Mouse (Mus musculus): Measurements from ENCODE around the gene Nxf1. TPM values are rescaled to one million over a fixed set of nuclear protein-coding genes. Genes with fewer than 3 reads are reported as not detected.
A peak's percentile ranks its signal among the peaks of the same experiment; 100 is the strongest.

Nxf1 gene
- total and polyA plus RNA-seq, 2 experiments from 2014 or later, result 51.3 to 89.5 TPM

DNA sequence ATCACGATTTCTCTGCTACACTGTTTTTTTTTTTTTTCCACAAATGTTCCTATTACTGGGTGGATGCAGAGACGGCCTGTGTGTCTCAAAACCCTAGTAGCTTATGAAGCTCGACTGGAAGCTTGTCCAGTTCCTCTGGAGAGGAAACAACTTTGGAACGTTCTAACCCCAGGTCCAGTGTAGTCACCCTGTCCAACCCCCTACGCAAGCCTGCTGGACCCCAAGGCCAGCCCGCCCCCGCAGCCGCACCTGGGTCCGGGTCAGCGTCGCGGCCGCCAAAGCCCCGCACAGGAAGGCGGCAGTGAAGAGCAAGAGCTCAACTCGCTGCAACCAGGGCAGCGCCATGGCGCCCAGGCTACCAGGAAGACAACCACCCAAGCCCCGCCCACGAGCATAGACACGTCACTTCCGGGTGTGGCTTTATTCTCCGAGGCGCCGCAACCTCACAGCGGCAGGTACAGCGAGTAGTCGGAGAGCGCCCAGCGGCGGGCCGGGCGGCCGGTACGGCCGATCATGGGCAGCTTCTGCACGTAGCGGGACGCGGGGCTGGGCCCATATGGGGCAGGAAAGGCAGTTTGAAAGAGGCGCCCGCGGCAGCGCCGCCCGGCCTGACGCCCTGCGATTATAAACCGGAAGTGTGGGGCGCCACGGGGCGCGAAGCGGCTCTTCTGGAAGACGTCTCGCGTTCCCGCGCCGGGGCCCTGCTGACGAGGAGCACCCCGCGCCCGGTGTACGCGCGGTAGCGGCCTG, 17.4 kb downstream of the Nxf1 start, which contains the start of gene Tmem179b:
TSS of gene Tmem179b (minus strand) at position 382 of the 750 bp plus-strand sequence.
- Histone ChIP-seq H3K36me3 (ENCODE audit: insufficient read depth, low read length) (peaks cover 14% of the 10 kb centered on the region; the same call in 1 of the 2 replicates), H3K9ac (replicated peaks; ENCODE audit: low read length) (peak within 1 kb of the TSS; percentile 93), H3K27ac (peak within 1 kb of the TSS; percentile 95), H3K9me3 (ENCODE audit: low read length) (no peaks in the 10 kb centered on the region), H3K27me3 (ENCODE audit: insufficient read depth, low read length) (no peaks in the 10 kb centered on the region), H3K4me2 (ENCODE audit: low read depth, low read length) (peak within 1 kb of the TSS; percentile 95), H3K4me3 (ENCODE audit: low read length) (peak within 1 kb of the TSS; percentile 69), H3K4me1 (ENCODE audit: insufficient read depth, low read length) (peaks cover 12% of the 10 kb centered on the region)
- ATAC-seq (peak; percentile 94), DNase-seq (ENCODE audit: low spot score) (peak; percentile 97)
- under 1% methylated on average over 67 of the region's 68 CpGs for WGBS
- peak; percentile 23; the same call in 1 of the 2 replicates for TF ChIP-seq CTCF (IDR thresholded peaks at IDR 0.05; ENCODE audit: low read depth)

- TF ChIP-seq CTCF (IDR thresholded peaks at IDR 0.05; ENCODE audit: low read depth), result no peak
- 5% methylated on average over 20 of the region's 20 CpGs for WGBS
- ATAC-seq (no peak; the same call in none of the 2 replicates), DNase-seq (ENCODE audit: low spot score) (peak; percentile 31)
- H3K36me3 ChIP-seq (ENCODE audit: insufficient read depth, low read length), result peaks cover 16% of the 10 kb centered on the region; the same call in 1 of the 2 replicates
- peak overlapping the region; percentile 93 for H3K9ac ChIP-seq (replicated peaks; ENCODE audit: low read length)
- no peaks in the 10 kb centered on the region for H3K9me3 ChIP-seq (ENCODE audit: low read length)
- peak overlapping the region; percentile 69 for H3K4me3 ChIP-seq (ENCODE audit: low read length)
- H3K27ac ChIP-seq, result peak overlapping the region; percentile 95
- peak overlapping the region; percentile 95 for H3K4me2 ChIP-seq (ENCODE audit: low read depth, low read length)
- H3K27me3 ChIP-seq (ENCODE audit: insufficient read depth, low read length), result no peaks in the 10 kb centered on the region
- peaks cover 12% of the 10 kb centered on the region for H3K4me1 ChIP-seq (ENCODE audit: insufficient read depth, low read length)
Observed at GRCm38 (mm10) chr19:8774951-8775421, 18.1 kb downstream of the Nxf1 start.

DNA sequence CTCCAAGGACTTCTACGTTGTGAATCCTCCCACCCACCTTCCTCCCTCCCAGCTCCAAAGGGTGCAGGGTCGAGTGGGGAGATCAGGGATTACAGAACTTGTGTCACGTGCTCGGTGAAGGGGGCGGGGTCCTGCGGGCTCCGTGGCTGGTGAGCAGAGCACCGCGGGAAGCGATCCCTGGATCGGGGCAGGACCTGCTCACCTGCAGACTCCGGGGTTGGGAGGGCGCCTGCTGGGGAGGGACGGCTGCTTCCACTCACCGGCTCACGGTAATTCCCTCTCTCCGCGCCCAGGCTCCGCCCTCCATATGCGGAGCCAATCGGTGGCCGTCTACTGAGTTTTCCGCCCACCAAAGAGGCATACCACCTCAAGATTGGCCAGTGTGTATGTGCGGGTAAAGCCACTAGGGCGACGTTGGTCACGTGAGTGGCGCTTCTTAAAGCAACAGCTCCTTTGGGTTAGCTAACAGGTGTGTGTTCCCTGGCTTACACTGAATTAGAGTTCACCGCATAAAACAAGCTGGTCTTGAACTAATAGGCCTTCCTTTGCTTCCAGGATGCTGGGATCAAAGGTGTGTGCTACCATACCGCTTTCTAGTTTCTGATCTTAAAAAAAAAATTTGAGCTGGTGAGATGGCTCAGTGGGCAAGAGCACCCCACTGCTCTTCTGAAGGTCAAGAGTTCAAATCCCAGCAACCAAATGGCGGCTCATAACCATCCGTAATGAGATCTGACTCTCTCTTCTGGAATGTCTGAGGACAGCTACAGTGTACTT, 29.3 kb downstream of the Nxf1 start, which contains the start of gene Taf6l:
TSS of gene Taf6l (minus strand) at position 410 of the 774 bp plus-strand sequence.
- Histone ChIP-seq H3K9ac (replicated peaks; ENCODE audit: low read length) (peak within 1 kb of the TSS; percentile 55), H3K4me3 (ENCODE audit: low read length) (peak within 1 kb of the TSS; percentile 57), H3K4me1 (ENCODE audit: insufficient read depth, low read length) (no peaks in the 10 kb centered on the region), H3K4me2 (ENCODE audit: low read depth, low read length) (peak within 1 kb of the TSS; percentile 61), H3K9me3 (ENCODE audit: low read length) (no peaks in the 10 kb centered on the region), H3K36me3 (ENCODE audit: insufficient read depth, low read length) (peaks cover 17% of the 10 kb centered on the region; the same call in 1 of the 2 replicates), H3K27me3 (ENCODE audit: insufficient read depth, low read length) (no peaks in the 10 kb centered on the region), H3K27ac (peak within 1 kb of the TSS; percentile 64; the same call in 1 of the 2 replicates)
- DNase-seq (ENCODE audit: low spot score), result peak; percentile 97
- WGBS, result under 1% methylated on average over 32 of the region's 32 CpGs
- TF ChIP-seq CTCF (IDR thresholded peaks at IDR 0.05; ENCODE audit: low read depth), result peak; percentile 63
- ATAC-seq, result peak; percentile 100

DNA sequence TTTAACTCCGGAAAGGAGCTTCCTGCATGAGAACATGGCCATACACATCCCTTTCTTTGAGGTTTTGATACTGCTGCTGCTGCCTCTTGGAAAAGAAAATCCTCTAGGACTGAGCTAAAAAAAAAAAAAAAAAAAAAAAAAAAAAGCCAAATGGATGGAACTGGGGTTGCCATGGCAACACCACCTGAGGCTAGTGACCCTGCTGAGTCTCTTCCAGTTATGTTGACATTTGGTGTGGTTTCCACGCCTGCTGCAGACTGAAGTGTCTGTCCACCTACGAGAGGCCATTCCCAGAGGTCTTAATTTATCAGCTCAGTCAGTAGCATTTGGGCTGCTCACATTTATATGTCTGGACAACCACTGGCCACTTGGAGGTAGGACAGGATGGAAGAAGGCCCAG, 31.6 kb downstream of the Nxf1 start:
- H3K9me3 ChIP-seq (ENCODE audit: low read length), result no peaks in the 10 kb centered on the region
- ATAC-seq (no peak), DNase-seq (ENCODE audit: low spot score) (peak; percentile 56)
- H3K4me2 ChIP-seq (ENCODE audit: low read depth, low read length), result no peak overlapping the region
- H3K27ac ChIP-seq, result peak overlapping the region; percentile 42; the same call in 1 of the 2 replicates
- no peak overlapping the region for H3K4me3 ChIP-seq (ENCODE audit: low read length)
- H3K9ac ChIP-seq (replicated peaks; ENCODE audit: low read length), result no peak overlapping the region
- no peaks in the 10 kb centered on the region for H3K27me3 ChIP-seq (ENCODE audit: insufficient read depth, low read length)
- H3K36me3 ChIP-seq (ENCODE audit: insufficient read depth, low read length), result peaks cover 8% of the 10 kb centered on the region
- H3K4me1 ChIP-seq (ENCODE audit: insufficient read depth, low read length), result no peaks in the 10 kb centered on the region
- WGBS, result 22% methylated on average over 3 of the region's 3 CpGs
- TF ChIP-seq CTCF (IDR thresholded peaks at IDR 0.05; ENCODE audit: low read depth), result no peak

GRCm38 (mm10) chr19:8789171-8789570, 32.3 kb downstream of the Nxf1 start:
- Histone ChIP-seq H3K27ac (peak overlapping the region; percentile 42; the same call in 1 of the 2 replicates), H3K9ac (replicated peaks; ENCODE audit: low read length) (no peak overlapping the region), H3K9me3 (ENCODE audit: low read length) (no peaks in the 10 kb centered on the region), H3K27me3 (ENCODE audit: insufficient read depth, low read length) (no peaks in the 10 kb centered on the region), H3K4me2 (ENCODE audit: low read depth, low read length) (no peak overlapping the region), H3K4me3 (ENCODE audit: low read length) (no peak overlapping the region), H3K36me3 (ENCODE audit: insufficient read depth, low read length) (peaks cover 13% of the 10 kb centered on the region), H3K4me1 (ENCODE audit: insufficient read depth, low read length) (no peaks in the 10 kb centered on the region)
- 40% methylated on average over 1 of the region's 1 CpGs for WGBS
- no peak for TF ChIP-seq CTCF (IDR thresholded peaks at IDR 0.05; ENCODE audit: low read depth)
- ATAC-seq (no peak), DNase-seq (ENCODE audit: low spot score) (no peak)

- Histone ChIP-seq H3K4me1 (ENCODE audit: insufficient read depth, low read length) (no peaks in the 10 kb centered on the region), H3K27me3 (ENCODE audit: insufficient read depth, low read length) (no peaks in the 10 kb centered on the region), H3K36me3 (ENCODE audit: insufficient read depth, low read length) (peaks cover 23% of the 10 kb centered on the region), H3K27ac (no peak overlapping the region), H3K9me3 (ENCODE audit: low read length) (no peaks in the 10 kb centered on the region), H3K9ac (replicated peaks; ENCODE audit: low read length) (no peak overlapping the region), H3K4me2 (ENCODE audit: low read depth, low read length) (no peak overlapping the region), H3K4me3 (ENCODE audit: low read length) (no peak overlapping the region)
- no peak for TF ChIP-seq CTCF (IDR thresholded peaks at IDR 0.05; ENCODE audit: low read depth)
- WGBS, result 75% methylated on average over 7 of the region's 7 CpGs
- ATAC-seq, result no peak
- no peak for DNase-seq (ENCODE audit: low spot score)
Observed at GRCm38 (mm10) chr19:8790171-8790570, 33.3 kb downstream of the Nxf1 start.
